Mouse (Mus musculus) retina, embryonic 14.5 days (tissue): ENCODE measurements around the gene Cactin.
A peak's percentile ranks its signal among the peaks of the same experiment; 100 is the strongest.

Experiments used
- DNase-seq: peaks from one replicate; pipeline ENCODE4 v3.0.0-alpha.2; 2015; ENCODE audit warnings: low spot score

The Cactin gene

DNA sequence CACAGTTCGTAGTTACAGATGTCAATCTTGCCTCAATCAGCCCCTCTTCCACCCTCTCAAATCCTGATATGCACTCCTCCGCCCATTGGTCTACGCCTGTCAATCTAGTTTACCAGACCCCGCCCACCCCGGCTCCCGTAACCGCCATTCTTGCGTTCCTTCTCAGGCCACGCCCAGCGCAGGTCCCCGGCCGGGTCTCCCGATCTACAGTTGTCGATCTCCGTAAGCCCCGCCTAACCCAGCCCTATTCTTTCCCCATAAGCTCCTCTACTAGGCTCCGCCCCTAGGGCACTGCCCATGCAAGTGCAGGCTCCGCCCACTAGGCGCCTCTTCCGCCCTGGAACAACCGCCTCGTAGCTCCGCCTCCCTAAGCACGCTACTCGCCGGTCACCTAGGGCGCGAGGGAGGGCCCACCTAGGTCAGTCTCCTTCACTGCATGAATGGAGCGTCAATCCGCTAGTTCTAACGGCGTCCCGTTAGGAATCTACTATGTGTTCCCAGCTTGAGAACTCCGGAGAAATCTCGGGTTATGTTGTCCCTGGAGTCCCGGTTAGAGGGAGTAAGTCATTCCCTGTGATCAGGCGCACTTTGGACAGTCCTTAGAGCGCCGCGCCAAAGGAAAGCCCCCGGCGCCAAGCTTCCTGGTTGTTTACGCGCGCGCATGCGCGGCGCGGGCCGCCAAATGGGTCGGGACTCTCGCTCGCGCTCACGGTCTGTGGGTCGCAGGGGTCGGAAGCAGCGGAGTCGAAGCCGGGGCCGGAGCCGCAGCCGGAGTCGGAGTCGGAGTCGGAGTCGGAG, at the start of gene Cactin:
Gene Cactin, plus strand, starts transcription at position 554 of the 798 bp plus-strand sequence.
- peak; percentile 100 for DNase-seq

DNA sequence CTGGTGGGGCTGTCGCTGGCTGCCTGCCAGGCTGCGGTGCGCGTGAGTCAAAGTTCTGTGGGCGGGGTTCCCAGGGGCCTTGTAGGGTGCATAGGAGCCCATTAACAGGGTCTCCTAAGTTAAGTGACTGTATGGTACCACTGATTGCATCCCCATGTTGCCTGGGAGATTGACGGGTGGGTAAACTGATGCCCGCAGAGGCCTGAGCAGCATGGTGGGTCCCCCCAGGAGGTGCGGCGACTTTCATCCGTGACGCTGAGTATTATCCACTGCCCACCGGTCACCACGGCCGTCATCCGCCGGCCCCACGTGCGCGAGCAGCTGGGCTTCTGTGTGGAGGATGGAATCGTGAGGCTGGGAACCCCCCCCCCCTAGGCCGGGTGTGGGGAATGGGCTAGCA, 48.5 kb upstream of the Cactin start:
- DNase-seq: no peak

DNA sequence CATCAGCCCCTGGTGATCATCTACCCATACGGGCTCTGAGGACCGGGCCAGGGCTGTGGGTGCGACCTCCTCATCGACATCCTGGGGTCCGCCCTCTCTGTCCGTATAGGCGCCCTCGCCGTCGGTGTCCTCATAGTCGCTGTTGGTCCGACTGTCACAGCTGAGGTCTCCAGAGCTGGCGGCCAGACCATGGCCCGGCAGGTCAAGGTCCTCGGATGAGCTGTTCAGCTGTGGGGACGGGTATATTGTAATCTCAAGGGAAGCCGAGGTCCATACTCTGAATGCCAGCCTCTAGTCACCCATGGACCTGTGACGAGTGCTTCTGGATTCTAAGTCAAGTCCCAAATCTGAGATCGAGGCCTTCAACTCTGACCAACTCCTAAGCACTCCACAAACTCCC, 47.1 kb upstream of the Cactin start:
- no peak for DNase-seq

DNA sequence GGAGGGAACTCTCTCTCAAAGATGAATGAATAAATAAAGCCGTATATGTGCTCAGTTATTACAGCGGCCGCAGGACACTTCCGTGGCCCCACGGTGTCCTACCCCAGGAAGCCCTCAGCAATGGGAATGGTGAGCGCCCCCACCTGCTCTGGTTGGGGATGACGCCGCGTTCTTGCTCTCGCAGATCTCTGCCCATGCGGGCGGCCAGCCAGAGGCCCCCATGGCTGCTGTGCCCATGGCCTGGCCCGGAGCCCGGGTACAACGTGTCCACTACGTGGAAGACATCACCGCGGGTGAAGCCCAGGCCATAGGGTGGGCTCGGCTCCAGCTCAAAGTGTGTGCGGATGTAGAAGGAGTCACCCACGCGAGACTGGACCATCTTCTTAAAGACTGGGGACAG, 43.2 kb upstream of the Cactin start:
- DNase-seq: no peak

DNA sequence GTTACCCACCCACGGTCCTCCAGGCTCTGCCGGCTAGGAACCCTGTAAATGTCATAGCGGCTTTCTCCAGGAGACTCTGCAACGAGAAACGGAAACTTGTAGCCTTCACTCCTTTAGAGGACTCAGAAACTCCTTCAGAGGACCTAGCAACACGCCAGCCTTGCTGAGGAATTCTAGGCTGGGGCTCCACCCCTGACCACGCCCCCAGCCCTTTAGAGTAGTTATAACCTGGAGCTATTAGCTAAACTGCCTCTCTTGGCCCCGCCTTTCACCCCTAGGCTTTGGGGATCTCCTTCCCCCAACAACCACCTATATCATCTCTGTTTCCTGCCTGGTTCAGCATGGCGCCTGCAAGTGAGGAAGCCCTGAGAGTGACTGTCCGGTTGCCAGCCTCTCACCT, 41.4 kb upstream of the Cactin start:
- no peak for DNase-seq

DNA sequence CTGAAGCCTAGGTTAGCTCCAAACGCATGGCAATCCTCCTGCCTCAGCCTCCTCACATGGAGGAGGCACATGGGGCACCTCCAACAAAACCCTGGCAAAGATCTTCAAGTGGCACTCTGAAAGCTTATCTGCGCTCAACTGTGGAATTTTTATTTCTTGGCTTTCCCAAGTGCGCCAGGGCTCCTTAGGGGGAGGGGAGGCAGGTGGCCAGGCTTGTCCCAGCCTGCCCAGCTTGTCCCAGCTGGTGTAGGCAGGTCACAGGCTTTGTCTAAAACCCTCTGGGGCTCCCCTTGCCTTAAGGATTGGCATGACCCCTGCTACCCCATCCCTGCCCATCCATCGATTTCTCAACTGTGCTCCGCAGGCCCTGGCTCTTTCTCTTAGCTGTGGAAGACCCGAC, 36.7 kb upstream of the Cactin start:
- DNase-seq: no peak

DNA sequence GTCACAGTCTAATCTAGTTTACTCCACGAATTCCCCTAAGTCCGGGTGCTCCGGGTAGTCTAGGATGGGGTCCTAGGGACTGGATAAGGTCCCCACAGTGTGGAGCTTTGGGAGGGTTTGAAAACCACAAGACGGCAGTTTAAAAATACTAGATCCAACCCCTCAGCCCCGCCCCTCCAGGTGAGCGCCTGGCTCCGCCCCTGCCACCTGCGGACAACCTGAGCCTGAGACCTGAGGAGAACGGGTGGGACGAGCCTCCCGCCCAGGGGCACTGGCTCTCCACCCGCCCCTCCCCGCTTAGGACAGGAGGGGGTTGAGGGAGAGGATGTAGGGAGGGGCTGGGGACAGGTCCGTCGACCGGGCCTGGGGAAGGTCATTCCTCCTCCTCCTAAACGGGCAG, 36.2 kb upstream of the Cactin start:
- no peak for DNase-seq

DNA sequence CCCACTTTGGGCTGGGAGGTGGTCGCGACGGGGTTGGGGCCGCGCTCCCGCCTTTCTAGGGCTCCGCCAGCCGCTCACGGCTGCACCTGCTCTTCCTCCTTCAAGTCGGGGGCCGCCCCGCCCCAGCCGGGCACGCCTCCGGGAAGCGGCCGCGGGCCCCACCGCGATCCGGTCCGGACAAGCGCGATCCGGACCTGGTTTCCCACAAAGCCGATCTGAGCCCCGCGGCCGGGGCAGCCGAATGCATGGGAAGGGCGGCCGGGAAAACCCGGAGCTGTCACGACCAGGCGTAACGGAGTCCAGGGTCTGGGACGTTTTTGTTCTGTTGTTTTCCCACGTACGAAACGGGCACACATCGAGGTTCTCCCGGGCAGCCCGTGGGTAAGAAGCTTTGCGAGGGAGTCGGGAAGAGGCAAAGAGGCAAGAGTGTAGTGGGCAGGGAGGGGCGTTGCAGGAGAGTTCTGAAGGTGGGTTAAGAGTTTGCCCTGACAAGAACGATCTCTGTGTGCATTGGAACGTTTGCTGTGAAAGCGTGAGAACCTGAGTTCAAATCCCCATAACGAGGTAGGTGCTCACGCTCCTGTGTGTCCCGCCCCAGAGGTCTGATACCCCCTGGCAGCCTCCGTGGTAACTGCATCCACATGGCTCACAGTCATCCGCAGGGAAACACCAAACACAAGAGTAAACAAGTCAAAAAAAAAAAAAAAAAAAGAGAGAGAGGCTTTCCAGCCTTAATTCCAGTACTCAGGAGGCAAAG, 35.0 kb upstream of the Cactin start:
- peak; percentile 93 for DNase-seq

DNA sequence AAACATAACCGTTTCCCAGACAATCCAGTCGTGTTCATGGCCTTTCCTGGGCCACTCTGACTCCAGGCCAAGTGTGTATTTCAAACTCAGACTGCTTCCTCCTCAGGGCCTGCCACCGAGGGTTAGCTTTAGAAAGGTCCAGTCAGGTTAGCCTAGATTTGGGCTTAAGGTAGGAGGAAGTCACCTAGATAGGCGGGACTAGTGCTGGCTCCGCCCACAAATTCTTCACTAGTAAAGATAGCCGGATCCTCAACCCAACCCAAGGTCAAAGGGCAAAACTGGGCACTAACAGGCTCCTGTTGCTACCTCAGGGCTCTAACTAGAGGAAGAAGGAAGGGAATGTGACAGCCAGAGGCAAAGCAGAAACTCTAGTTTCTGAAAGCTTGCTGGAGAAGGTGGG, 34.3 kb upstream of the Cactin start:
- DNase-seq: no peak

DNA sequence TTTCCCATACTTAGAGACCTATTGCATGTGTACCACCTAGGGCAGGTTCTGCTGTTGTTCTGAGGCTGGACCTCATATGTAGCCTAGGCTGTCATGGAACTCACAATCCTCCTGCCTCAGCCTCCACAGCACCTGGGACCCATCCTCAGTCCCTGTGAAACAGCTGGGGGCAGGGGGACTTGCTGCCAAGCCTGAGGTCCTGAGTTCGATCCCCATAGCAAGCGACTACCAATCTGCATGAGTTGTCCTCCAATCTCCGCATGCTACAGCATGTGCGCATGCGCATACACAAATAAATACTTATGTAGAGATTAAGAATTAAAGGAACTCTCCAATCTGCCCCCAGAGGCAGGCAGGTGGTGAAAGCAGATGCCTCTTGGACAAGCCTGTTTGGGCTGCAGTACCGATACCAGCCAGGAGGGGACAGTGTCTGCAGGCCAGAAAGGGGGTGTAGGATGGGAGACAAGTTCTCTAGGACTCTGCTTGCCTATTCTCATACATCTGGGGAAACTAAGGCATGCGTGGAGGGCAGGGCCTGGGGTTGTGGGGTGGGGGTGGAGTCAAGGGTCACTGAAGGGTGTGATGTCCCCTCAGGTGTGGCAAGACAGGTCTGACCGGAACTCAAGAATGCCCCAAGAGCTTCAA, 33.3 kb upstream of the Cactin start:
- peak; percentile 69 for DNase-seq

DNA sequence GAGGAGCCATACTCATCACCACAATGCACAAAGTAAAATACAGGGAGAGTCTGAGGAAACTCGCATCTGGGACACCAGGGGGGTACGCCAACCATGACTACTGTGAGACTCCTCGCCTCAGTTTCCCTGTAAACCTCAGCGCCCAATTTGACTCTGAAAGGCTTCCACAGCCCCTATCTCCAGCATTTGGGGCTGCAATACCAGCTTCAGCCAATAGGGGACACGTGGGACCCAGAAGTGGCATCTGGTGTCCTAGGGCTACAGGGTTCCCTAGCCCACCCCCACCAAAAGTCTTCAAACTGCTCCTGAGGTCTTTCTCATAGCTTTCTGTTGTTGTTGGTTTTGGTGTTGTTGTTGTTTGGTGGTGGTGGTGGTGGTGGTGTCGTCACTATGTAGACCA, 32.3 kb upstream of the Cactin start:
- DNase-seq: peak; percentile 67

DNA sequence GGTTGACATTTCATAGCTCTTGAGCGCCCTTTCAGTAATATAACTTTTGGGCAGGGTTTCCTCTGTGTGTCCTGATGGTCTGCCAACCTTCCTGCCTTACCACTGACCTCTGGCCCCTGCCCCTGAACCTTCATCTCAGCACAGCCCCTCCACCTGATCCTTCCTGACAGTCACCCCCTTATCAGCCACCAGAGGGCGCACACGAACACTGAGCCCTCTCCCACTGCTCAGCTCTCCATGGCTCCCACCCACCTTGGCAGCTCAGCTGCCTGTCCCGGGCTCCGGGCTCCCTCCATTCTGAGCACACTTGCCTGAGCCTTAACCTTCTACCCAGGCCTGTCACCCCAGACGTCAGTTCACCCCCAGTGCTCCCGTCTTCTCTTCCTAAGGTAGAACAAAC, 31.6 kb upstream of the Cactin start:
- DNase-seq: peak; percentile 88

DNA sequence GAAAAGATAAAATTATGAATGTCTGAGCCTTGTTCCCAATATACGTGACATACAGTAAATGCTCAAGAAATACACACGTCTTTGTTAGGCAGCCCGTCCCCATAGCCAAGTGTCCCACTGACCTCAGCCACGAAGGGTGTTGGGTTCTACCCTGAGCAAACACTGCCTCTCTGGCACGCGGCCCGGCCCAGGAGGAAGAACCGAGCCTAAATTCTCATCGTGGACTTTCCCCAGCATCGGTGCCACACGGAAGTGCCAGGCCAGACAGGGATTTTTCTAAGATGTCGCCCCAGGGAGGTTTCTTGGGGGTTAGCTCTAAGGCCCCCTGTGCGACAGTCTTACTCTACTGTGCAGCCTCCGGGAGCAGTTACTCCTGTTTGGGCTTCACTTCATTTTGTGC, 31.1 kb upstream of the Cactin start:
- DNase-seq: no peak

DNA sequence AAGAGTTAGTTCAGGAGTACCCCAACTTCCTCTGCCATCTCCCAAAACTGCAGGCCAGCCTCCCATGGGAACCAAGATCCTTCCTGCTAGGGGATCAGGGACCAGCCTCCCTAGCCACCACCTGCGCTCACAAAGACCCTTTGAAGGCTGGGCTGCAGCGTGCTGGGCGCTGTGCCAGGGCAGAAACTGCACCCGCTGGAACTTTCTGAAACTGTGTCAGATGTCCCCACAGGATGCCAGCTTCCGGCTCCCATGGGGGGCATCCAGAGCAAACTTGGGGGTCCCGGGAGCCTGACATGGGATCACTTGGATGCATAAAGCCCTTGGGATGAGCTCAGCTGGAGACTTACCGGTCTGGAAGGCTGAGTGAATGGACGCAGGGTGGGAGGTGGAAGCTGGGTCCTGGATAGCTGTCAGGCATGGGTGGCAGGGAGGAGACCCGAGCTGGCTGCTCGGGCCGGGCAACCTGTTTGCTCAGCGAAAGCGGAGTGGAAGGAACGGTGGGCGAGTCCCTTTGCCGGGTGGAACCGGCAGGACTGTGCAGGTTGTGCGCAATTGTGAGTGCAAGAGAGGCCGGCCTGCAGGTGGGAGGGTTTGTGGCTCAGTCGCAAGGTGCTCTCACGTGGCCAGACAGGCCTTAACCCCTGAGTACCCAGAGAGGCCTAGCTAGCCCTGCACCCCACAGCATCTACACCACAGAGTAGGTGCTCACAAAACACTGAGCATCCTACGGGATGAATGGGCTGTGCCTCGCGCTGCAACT, 30.0 kb upstream of the Cactin start:
- DNase-seq: no peak

DNA sequence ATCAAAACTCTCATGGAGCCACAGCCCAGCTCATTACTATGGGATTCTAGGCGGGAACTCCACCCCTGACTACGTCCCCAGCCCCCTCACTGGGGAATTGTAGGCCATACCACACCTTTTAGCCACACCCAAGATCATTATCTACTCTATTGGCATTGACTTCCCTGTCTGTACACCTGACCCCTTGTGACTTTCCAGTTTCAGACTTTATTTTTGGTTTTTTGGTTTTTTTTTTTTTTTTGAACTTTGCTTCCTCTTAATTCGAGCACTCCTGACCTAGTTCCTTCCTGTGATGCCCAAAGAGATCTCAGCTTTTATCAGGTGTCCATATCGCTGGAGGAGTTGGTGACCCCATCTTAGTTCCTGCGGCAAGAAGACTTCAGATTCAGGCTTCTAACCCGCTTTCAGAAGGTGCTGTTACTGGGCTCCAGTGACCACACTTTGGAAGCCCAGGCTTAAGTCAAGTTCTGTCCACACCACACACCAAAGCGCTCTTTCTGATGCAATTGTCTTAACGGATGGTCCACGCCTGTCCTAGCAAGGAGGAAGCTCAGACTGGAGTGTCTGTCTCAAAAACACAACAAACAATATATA, 29.3 kb upstream of the Cactin start, which contains the start of gene Tjp3:
Gene Tjp3, minus strand, starts transcription at position 71 of the 594 bp plus-strand sequence.
- DNase-seq: no peak

DNA sequence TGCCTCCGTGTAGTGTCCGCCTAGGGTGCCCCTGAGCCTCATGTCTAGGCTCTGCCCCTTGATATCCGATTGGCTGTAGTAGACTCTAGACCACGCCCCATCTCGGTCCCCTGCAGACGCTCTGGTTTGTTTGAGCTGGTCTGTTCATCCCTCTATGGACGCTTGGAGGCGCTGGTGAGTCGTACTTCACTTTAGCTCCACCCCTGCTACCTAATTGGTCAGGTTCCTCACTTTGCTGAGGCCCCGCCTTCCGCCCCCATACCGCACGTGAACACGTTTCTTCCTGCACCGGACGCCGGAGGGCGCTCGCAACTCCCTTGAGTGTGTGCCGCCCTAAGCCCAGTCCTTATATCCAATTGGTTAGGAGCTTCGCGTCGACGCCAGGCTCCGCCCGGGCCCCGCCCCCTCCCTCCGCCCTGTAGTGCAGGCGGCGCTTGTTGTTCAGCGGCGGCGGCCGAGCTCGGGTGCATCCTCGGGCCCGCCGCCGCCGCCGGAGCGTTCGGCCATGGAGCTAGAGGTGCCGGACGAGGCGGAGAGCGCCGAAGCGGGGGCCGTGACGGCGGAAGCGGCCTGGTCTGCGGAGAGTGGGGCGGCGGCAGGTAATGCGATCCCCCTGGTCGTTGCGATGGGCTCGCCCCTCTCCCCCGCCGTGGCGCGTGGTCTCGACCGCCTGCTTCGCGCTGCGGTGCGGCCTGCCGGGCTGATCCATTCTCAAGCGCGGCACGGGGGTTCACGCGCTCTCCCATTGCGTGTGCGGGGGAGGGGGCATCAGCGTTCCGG, 28.2 kb upstream of the Cactin start, which contains the start of gene Pip5k1c:
Gene Pip5k1c, plus strand, starts transcription at position 410 of the 780 bp plus-strand sequence.
- peak; percentile 100 for DNase-seq

DNA sequence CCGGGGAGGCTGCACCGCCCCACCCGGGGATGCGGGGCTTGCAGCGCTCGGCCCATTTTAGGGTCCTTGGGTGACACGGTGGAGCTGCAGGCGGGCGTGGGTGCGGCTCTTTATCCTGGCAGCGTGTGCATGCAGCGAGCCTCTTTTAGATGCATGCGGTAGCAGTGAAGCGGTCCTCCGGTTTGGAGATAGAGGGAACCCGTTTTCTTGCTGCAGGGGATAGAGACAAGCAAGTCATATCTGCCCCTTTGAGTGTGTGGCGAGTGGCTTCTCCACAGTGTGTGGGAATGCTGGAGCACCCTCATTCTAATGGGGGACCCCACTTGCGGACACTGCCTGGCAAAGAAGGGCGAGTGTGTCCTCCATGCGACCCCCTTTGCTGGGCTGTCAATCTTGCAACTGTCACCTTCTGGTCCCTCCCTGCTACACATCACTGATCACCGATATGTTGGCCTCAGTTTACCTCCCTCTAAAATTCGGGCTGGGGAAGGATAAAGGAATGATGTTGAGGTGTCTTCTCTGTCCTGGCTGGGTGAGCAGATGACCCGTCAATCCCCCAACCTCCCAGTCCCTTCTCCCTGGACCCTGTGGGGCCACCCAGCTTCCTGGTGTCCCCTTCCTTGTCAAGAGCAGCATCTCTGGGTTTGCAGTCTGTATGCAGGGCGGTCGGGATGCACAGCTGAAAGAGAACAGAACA, 27.4 kb upstream of the Cactin start:
- no peak for DNase-seq

DNA sequence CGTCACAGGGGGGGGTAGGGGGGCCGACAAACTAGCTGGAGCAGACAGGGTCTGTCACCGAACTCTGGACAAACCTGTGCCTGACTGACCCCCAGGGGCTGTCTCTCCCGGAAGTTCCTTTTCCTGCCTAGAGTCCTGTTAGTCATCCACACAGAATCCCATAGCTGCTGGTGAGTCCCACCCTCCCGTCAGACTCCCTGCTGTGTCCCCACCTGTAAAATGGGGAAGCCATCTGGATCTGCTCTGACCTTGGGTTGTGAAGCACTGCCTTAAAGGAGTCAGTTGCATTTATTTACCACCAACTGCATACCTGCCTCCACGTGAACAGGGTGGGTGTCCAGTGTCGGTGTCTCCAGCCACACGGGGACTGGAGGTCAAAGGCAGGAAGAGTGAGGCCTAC, 26.5 kb upstream of the Cactin start:
- DNase-seq: no peak

DNA sequence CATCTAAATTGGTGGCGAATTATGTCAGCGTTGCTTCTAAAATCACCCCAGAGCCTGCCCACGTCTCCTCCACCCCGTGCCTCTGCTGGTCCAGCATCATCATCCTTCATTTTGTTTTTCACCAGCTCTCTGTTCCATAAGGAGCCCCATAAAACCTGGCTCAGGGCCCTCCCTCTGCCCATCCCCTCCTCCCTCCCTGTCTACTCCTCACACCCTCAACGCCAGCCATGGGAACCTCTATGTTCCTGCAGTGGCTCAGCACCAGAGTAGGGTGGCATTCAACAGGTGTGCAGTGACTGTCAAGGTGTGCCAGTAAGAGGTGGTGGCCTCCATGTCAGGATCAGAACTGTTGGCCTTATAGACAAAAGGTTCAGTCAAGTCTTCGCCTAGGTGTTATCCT, 25.7 kb upstream of the Cactin start:
- no peak for DNase-seq

DNA sequence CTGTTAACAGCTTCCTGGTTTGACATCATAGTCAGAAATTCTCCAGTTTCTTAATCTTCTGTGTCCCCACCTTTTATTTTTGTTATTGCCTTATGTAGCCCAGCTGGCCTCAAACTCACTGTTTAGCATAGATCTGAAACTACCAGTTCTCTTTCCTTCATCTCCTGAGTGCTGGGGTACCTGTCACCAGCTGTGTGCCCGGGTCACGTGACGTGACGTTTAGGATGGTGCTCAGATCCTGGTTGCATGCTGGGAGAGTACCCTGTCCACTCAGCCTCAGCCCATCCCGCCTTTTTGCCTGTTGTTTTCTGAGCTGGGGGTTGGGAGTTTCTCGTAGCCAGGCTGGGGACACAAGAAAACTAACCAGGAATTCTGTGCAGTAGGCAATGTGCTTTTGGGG, 23.7 kb upstream of the Cactin start:
- no peak for DNase-seq
